Mouse (Mus musculus) embryonic fibroblast, embryonic 13.5 days (primary cell): ENCODE data around the gene Rps13.

Experiments
- CTCF ChIP-seq: IDR thresholded peaks from 2 replicates; pipeline ENCODE4 v1.5.1; 2011; ENCODE audit warnings: mild to moderate bottlenecking, control low read depth, low read length, moderate library complexity, borderline replicate concordance; ENCODE audit not compliant: insufficient read depth
- POLR2A ChIP-seq: IDR thresholded peaks from 2 replicates; pipeline ENCODE4 v1.6.1; 2011; ENCODE audit warnings: low read depth, mild to moderate bottlenecking, control low read depth, low read length, moderate library complexity

DNA sequence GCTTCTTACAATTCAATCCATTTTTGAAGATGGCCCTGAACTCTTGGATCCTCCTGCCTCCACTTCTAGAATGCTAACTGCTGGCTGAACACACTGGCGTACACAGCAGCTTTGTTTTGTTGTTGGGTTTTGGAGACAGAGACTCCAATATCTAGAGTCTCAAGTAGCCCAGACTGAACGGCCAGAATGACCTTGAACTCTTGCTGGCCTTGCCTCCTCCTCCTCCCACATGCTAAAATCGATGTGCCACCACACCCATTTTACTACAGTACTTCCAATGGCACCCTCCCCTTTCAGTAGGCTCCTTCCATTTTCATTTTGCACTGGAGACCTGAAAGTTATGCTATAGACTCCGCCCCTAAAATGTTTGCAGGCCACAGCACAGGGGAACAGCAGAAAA, 32.9 kb downstream of the Rps13 start:
- no peak for TF ChIP-seq CTCF
- no peak for TF ChIP-seq POLR2A
